Mouse (Mus musculus): ENCODE measurements around the gene Axin2.

GRCm38 (mm10) chr11:108961651-108962065 lies 41.5 kb downstream of the Axin2 start:
- TF ChIP-seq CTCF (IDR thresholded peaks at IDR 0.05; ENCODE audit: low read depth, low read length) (no peak), POLR2A (IDR thresholded peaks at IDR 0.05; ENCODE audit: borderline replicate concordance, low read depth, low read length) (no peak)
